Mouse (Mus musculus): Measurements from ENCODE around the gene Il20.

Gene Il20

DNA sequence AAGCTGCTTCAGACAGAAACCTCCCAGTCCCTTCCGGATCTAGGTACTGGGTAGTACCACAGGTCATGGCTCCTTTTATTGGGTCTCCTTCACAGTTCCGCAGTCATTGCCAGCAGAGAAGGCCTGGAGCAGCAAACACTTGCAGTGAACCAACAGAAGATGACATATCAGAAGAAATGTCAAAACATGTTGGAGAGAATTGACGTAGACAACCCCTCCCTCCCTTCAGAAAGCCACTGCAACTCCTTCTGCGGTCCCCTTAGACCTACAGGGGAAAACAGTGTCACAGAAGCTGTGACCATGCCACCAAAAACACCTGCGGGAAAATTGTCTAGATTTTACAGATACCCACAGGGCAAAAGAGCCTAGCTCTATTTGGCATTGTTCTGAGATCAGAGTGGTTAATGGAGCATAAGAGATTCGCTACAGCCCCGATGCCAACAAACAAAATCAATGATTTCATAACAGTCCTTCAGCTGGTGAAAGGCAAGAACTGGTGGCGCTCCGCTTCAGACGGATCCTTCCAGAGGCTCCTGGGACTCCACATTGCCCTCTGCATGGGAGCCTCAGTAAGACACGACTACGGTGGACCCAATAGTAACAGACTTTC is at the start of gene Il20:
Gene Il20, minus strand, starts transcription at position 51 of the 610 bp plus-strand sequence.
- in situ Hi-C loops (cut with MboI) = no loop called here

DNA sequence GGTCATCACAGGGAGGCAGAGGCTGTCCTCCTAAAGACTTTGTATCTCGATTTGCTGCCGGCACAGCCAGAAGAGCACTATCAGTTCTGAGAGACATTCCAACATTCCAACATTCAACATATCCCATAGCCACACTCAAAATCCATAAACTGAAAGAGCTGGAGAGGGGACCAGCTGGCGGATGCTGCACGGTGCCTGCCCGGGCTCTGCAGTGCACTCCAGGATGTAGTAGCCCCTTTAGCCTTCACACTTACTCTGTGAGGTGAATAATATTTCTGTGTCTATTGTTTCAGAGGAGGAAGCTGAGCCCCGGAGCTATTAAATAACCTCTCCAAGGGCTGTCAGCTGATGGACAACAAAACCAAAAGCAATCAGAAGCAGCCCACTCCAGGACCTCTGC is 35.7 kb upstream of the Il20 start:
- in situ Hi-C loops (cut with MboI) = no loop called here

DNA sequence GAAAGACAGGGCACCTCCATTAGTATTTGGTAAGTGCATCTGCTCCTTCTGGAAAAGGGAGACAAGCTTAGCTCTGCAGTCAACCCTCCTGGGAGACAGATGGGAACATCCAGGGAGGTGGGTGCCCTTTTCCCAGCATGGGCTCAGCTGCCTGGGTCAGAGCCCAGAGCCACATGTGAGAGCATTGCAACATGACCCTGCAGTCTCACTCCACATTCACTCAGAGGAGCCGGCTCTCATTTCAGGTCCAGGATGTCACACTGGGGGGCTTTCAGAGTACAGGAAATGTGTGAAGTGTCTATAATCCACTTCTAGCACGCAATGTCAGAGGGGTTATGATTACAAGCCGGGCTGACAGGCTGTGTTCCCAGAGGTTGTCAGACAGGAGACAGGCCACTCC is 30.6 kb upstream of the Il20 start:
- in situ Hi-C loops (cut with MboI) = no loop called here

DNA sequence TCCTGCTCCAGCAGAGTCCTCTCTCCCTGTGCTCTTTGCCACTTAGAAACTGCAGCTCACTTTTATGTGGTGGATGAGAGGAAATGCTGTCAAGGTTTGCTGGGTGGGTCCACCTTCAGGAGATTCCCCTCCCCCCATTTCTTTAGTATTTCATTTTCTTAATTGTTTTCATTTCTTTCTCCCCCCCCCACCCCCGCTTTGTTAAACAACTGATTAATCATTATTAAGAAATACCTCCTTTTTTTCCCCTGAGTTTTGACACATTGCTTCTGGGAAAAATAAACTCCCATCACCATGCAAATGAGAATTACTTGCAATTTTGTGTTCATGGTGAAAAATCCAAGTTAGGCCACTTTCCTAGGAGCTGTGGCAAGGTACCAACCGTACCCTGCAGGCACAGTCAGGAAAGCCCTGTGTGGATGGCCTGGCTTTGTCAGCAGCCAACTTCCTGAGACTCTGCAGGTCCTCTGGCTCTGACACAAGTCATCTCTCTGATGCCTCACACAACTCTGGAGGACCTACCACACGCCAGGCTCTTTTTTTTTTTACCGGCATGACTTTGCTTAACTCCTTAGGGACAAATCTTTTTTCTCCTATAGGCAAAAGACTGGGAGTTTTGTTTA is 28.9 kb upstream of the Il20 start, which contains the start of gene Il19:
Gene Il19, minus strand, starts transcription at position 51 of the 623 bp plus-strand sequence.
- in situ Hi-C loops (cut with MboI) = no loop called here

DNA sequence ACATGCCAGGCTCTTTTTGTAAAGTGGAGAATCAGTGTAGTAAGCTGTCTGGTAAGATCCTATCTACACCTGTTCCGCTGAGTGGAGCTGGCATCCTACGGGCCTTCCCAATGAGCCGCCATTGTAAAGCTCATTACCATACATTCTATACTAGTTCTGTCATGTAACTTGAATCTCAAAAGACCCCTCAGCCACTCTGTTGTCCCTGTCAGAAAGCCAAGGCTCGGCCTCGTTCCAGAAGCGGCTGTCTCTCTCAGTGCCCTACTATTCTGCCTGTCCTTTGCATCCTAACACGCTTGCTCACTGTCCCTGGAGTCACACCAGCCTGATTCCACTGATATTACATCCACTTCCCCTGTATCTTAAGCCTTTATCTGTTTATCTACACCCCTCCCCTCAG is 26.9 kb upstream of the Il20 start:
- in situ Hi-C loops (cut with MboI) = no loop called here

DNA sequence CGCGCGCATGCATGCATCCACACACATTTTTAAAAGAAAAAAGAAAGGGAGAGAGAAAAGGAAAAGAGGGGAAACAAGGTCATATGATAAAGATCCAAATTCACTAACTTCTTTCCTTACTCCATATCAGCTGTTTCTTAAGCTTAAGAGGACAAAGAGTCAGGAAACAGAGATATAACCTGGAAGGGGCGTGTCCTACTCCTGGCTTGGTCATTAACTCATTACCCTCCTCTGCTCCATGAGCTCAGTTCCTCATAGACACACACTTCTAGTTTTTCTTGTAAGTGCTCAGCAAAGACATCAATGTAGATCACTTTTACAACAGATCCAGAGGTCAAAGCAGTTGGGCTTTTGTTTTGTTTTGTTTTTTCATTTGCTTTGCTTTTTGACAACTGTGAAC is 25.9 kb upstream of the Il20 start:
- in situ Hi-C loops (cut with MboI) = no loop called here

DNA sequence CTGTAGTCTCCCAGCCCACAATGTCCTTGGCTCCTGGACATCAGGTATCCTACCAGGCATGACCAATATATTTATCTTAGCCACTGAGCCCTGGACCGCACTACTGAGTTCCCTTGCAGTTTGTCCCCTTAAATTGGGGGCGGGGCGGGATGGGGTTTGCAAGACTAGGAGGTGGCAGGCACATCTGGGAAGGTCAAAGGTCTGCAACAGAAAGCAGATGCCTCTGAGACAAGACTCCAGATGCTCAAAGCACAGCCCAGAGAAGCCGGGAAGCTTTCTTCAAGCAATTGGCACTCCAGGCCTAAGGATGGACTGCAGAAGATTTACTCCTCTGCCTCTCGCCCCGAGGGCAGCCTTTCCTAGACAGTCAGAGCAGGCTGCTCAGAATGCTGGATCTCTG is 25.1 kb upstream of the Il20 start:
- in situ Hi-C loops (cut with MboI) = no loop called here

DNA sequence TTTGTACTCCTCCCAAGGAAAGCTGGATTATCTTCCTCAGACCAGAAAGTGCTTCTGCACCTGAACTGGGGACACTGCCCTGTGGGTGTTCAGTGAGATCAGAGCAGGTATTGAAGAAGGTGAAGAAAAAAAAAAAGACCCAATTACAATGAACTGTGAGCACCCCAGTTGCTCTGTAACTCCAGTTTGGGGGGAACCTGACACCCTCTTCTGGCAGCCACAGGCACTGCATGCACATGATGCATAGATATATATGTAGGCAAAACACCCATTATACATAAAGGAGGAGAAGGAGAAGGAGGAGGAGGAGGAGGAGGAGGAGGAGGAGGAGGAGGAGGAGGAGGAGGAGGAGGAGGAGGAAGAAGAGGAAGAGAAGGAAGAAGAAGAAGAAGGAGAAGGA is 15.2 kb upstream of the Il20 start:
- in situ Hi-C loops (cut with MboI) = no loop called here

DNA sequence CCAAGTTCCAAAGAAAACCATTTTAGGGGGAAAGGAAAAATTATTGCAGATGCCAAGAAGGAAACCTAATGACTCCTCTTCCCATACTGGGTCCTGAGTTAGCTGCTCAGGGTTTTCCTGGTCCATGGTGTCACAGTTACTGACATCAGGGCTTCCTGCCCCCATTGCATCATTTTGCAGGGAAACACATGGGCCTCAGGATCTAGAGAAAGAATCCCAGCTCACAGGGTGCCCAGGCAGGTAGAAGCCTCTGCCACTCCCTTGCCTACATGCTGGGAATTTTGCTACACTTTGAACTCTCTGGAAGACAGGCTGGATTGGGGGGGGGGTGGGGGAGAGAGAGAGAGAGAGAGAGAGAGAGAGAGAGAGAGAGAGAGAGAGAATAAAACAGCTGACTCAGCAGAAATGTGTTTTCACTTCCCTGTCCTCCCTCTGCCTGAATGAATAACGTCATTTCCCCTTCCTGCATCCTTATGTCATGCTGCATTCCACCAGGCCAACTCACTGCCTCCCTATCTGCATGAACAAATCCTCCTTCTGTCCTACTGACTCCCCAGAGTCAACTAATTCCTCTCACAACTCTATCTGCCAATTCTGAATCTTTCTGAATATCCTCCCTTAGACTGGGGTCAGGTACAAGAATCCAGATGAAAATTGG is 7.2 kb upstream of the Il20 start:
- in situ Hi-C loops (cut with MboI) = no loop called here

DNA sequence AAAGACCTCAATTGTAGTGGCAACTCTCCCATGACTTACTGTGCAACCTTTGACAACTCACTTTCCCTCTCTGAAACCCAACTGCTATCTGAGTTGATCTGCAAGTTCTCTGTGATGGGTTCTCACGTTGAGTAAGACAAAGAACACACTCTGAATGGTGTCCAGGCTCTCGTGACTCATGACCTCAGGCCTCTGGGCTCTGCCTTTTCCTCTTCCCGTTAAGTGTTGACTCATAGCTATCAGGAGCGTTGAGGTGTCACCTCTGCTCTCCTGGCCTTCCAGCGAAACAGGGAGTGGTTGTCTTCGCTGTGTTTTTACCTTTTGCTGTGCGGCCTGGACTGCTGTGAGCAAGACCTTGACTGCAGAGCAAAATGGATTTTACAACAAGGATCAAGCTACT is 8.7 kb downstream of the Il20 start:
- in situ Hi-C loops (cut with MboI) = no loop called here

DNA sequence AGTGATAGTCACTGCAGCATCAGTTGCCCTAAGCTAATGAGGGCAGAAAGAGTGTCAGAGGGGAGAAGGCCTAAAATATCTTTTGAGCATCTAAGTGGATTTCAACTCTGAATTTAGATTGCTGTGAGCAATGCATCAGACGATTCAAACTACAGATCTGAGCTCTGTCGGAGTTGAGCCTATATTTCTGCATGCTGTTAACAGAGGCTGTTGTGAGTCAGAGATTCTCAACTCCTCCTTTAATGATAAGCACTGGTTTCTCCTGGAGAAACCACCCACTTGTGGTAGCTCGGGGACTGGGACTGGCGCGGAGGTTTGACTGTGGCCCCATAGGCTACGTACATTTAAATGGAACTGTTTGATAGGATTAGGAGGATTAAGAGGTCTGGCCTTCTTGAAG is 16.8 kb downstream of the Il20 start:
- in situ Hi-C loops (cut with MboI) = no loop called here

DNA sequence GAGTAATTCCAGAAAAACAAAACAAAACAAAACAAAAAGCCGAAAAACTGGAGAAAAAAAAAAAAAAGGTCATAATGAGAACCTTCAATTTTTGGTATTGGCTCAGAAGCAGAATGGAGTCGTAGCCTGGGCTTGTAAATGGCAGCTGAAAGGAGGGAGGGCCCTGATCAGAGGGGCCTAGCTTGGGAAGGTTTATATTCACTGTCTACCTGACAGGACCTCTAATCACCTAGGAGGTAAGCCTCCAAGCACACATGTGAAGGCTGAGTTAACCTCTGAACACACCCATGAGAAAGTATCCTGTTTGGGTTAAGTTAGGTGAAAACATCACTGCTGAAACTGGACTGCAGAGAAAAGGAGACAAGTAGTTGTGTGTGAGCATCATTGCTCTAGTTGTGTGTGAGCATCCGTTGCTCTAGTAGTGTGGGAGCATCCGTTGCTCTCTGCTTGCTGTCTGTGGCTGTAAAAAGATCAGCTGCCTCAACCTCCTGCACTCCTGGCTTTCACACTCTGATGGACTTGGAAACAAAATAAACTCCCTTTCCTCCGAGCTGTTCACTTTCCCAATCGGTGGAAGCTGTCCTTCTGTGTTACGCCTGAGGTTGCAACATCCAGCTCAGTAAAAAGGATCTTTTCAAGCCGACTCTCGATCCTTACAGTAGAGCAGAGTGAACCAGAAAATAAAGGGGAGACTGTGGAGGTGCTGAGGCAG is 17.8 kb downstream of the Il20 start:
- in situ Hi-C loops (cut with MboI) = no loop called here

DNA sequence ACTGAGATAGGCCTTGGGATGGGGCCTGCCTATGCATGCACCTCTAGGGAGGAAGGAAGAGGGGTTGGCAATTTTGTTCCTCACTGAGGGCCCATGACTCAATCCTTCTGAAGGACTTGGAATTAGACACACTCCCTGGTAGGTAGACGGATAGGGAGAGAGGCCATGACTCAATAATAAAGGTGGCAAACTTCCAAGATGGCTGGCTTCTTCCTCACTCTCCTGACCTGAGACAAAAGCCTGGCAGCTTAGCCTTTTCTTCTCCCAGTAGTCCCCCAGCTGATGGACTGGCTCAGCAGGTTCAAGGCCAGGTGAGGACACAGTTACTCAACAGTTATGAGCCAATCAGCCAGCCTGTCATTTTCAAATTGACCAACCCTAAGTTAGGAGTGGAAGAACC is 18.8 kb downstream of the Il20 start:
- in situ Hi-C loops (cut with MboI) = no loop called here

DNA sequence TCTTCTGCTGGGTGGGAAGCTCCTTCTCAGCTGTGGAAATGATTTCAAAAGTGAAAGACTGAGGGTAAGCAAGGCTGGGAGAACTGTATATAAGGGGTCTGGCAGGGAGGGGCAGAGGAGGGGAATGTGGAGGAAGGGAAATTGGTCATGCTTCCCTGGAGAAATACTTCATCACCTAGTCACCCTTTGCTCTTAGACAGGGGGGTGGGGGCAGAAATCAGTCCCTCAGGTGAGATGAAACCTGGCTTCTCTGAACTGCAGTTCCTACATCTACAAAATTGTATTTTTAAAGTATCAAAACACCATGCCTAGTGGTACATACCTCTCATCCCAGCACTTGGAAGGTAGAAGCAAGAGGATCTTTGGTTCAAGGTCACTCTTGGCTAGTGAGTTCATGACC is 23.9 kb downstream of the Il20 start, which contains the start of gene Il24:
Gene Il24, minus strand, starts transcription at position 101 of the 400 bp plus-strand sequence.
- in situ Hi-C loops (cut with MboI) = no loop called here

DNA sequence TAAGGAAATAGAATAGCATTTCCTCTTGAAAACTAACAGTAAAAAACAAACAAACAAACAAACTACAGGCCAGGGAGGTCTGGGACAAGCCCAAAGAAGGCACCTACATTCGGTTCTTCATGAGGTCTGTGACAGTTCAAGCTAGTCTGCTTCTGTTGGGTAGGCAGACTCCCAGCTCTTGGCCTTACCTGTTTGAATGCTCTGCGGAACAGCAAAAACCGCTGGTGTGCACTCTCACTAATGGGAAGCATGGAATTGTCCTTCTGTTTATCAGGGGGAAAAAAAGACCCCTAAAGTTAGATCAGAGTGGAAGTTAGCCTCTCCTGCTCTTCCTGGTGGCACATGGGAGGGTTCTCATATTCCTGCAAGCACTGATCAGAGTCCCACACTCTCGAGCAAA is 28.1 kb downstream of the Il20 start:
- in situ Hi-C loops (cut with MboI) = no loop called here

DNA sequence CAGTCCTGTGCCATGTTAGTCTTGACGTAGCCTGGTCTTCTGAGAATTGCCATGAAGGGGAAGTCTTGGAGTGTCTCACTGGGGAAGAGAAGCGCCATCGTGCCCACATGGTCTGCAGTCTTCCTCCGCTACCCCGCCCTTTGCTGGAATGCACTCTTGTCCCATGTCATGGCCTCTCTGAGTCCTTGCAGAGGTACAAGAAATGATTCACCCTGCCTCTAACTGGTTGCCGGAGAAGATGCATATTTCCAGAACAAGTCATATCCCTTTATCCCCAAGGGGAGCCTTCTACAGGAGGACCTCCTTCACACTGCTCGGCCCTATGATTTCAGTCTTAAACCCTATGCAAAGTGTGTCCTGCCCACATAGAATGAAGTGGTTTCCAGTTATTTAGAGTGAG is 31.3 kb downstream of the Il20 start:
- in situ Hi-C loops (cut with MboI) = loop anchor here (10.0 kb wide), 1 partner anchor 105 kb away; no protein-coding TSS in a partner anchor

DNA sequence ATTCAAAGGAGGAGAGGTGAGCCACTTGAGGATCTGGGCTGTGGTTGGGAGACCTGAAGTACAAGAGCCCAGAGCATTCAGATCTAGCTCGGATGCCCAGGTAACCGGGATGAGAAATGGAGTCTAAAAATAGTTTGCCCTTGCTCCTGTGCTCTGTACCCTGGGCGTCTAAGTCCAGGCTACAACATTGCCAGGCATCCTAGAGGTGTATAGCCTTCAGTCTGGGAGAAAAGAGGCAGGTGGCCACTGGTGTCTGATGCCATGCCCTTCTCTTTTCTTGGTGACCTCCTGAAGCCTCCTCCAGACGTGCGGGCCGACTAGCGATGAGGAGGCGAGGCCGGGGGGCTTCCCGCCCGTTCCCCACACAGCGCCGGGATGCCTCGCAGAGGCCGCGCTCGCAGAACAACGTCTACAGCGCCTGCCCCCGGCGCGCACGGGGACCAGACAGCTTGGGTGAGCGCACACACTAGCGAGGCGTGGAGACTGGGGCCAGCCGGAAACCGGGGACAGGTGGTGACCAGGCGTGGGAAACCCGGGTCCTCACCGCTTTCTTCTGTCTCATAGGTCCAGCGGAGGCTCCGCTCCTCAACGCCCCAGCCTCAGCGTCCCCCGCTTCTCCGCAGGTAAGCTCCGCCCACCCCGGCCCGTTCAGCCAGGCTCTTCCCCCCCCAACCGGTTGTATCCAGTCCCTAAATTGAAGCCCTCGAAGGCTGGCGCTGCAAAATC is 33.2 kb downstream of the Il20 start:
- in situ Hi-C loops (cut with MboI) = loop anchor here (10.0 kb wide), 1 partner anchor 107 kb away; no protein-coding TSS in a partner anchor

DNA sequence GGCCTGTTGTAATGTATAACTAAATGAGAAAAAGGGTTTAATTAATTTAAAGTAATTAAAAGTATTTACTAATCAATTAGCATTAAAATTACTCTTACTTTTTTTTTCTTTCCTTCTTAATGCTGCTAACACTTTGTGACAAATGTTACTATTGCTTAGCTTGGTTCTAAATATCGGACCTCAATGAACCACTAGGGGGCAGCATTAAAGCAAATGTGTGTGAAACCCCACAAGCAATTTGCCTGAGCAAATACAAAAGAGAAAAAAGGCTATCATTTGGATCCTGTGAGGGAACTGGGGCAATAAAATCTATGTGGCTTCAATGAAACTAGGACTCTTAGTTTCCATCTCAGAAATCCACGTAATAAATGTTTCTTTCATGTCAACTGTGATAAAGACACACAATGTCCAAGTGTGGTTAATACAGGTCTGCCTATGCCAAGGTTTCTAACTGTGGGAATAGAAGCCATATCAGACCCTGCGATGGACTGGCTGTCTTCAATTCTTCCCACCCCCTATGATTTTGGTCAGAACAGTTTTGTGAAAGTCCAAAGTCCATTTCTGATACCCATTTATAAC is 34.2 kb downstream of the Il20 start:
- in situ Hi-C loops (cut with MboI) = loop anchor here (10.0 kb wide), 1 partner anchor 108 kb away; no protein-coding TSS in a partner anchor

DNA sequence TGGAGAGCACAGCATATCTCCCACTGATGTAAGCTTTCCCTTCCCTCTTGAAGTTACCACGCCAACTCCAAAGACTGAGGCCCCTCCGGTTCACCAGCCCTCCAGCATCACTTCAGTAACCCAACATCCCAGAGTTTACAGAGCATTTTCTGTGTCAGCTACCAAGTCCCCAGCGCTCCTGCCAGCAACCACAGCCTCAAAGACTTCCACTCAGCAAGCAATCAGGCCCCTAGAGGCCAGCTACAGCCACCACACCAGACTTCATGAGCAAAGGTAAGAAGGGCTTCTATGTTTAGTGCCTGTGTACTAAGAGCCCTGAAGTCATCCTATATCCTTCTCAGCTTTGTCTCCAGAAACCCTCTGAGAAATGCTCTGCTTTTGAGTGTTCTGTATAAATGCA is 35.3 kb downstream of the Il20 start:
- in situ Hi-C loops (cut with MboI) = loop anchor here (10.0 kb wide), 1 partner anchor 109 kb away; no protein-coding TSS in a partner anchor

DNA sequence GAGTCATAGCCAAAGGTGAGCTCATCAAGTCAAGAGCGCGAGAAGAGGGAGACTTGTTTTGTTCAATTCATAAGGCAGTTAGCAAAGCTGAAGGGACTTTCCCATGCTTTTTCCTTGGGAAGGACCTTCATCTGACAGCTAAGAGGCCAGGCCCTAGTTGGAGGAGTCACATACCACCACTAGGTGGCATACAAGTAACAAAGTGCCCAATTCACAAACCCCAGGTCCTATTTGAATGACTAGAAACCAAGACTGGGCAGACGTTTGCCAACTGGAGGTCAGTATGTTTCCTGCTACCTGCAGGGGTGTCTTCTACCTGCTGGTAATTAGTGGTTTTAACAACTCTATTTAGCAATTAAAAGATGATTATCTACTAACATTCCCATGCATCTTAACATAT is 36.1 kb downstream of the Il20 start:
- in situ Hi-C loops (cut with MboI) = loop anchor here (10.0 kb wide), 1 partner anchor 110 kb away; no protein-coding TSS in a partner anchor

DNA sequence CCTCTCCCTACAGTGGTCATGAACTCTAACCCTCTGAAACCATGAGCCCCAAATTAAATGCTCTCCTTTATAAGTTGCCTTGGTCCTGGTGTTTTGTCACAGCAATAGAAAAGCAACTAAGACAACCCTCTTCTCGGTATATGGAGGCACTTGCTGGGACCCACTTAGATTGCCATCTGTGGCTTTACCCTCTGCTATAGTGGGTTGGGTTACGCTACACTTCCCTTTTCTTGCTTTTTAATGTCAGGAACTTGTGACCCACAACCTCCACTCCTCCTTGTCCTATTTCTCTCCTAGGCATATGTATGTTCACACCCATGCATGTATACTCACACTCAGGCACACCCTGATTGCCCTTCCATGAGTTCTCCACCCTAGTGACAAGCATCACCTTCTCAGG is 38.3 kb downstream of the Il20 start:
- in situ Hi-C loops (cut with MboI) = loop anchor here (5.0 to 10.0 kb wide), 2 partner anchors 36 to 112 kb away; no protein-coding TSS in a partner anchor
